Mouse (Mus musculus) left cerebral cortex, postnatal 36 days (tissue): ENCODE results near the gene Sval3. TPM values are rescaled to one million over a fixed set of nuclear protein-coding genes. Genes with fewer than 3 reads are reported as not detected.

Experiments
- DNase-seq, 2 experiments: peaks; one replicate each; pipeline ENCODE4 v3.0.0; 2021 to 2022; ENCODE audit warnings: low spot score in 2 of 2, mixed read lengths in 1 of 2
- intact Hi-C: fragments of 180-260 bp; cut with DNase I; formaldehyde crosslinking; loops from one replicate; pipeline ENCODE4 v1.15.1; 2025
- total RNA-seq, 2 experiments: library from RNA; stranded (reverse); gene quantifications; 2 replicates each; pipeline ENCODE4 v1.2.3; 2021

The Sval3 gene
- total RNA-seq, result not detected

GRCm38 (mm10) chr6:41967840-41968239 lies at the start of gene Sval3:
Sval3 (plus strand) TSS chr6:41968140.
- DNase-seq, result no peak
- intact Hi-C loops, result no loop called here

- DNase-seq, result no peak
- intact Hi-C loops, result no loop called here
These were observed 16.6 kb upstream of the Sval3 start, which contains the start of gene Sval1 for GRCm38 (mm10) chr6:41951330-41951729. Sval1 (plus strand) TSS chr6:41951630.

Other genes with a start within 250 kb of the Sval3 start
- gene Olfr459, start 193.0 kb upstream of the Sval3 start, total RNA-seq, result not detected
- gene Pip, start 120.6 kb upstream of the Sval3 start, total RNA-seq, result not detected
- gene Sval2, start 115.2 kb upstream of the Sval3 start, total RNA-seq, result not detected
- gene Sval1, start 16.5 kb upstream of the Sval3 start, total RNA-seq, result not detected
- gene Sva, start 70.3 kb downstream of the Sval3 start, total RNA-seq, result not detected
- gene Tas2r139, start 172.8 kb downstream of the Sval3 start, total RNA-seq, result not detected
- not detected for gene Tas2r144, start 247.2 kb downstream of the Sval3 start, total RNA-seq